ENCODE assay signal across 17 mouse cellular contexts in genomic region chr17:78624941-78625340, GRCm38 (mm10).
"Had no signal": no experiment of that assay in that cellular context is flagged by ENCODE, and none has a peak within 500 bp of the region (broad histone marks: within the 10 kb centered on the region; RNA-seq: fewer than 3 reads in every experiment).

No protein-coding gene starts in this region.

- H3K4me3 ChIP-seq: midbrain, embryonic 10.5 days; midbrain, embryonic 12.5 days; neural tube, embryonic 12.5 days had no signal

- DNase-seq: lung, adult 18-20 months; lung, embryonic 14.5 days; lung, postnatal 10 days; lung, postnatal 4 days; midbrain, embryonic 14.5 days; retina, postnatal 1 day; right cerebral cortex, adult 18-20 months; right cerebral cortex, postnatal 25 days; right cerebral cortex, postnatal 4 days; spleen, adult 18-20 months; thymus, adult 18-20 months; thymus, postnatal 14 days; thymus, postnatal 36 days had no signal

- H3K4me1 ChIP-seq: midbrain, embryonic 10.5 days; midbrain, embryonic 12.5 days; neural tube, embryonic 12.5 days had no signal

- H3K27ac ChIP-seq: midbrain, embryonic 10.5 days; midbrain, embryonic 12.5 days; neural tube, embryonic 12.5 days had no signal

- H3K9me3 ChIP-seq: midbrain, embryonic 10.5 days; midbrain, embryonic 12.5 days; neural tube, embryonic 12.5 days had no signal

- H3K9ac ChIP-seq: lung, embryonic 14.5 days; midbrain, embryonic 12.5 days; neural tube, embryonic 12.5 days had no signal

- ATAC-seq: midbrain, embryonic 16.5 days had no signal
